Mouse (Mus musculus): Measurements from ENCODE around the gene Exoc3l. TPM values are rescaled to one million over a fixed set of nuclear protein-coding genes. Genes with fewer than 3 reads are reported as not detected.
"Not testable (repeated sequence)": the region's sequence is repeated elsewhere in the genome, so short reads cannot be mapped to it uniquely, and the experiment has no call there.

Exoc3l gene
- total RNA-seq, 2 experiments from 2014 or later, result 3.4 to 3.7 TPM

DNA sequence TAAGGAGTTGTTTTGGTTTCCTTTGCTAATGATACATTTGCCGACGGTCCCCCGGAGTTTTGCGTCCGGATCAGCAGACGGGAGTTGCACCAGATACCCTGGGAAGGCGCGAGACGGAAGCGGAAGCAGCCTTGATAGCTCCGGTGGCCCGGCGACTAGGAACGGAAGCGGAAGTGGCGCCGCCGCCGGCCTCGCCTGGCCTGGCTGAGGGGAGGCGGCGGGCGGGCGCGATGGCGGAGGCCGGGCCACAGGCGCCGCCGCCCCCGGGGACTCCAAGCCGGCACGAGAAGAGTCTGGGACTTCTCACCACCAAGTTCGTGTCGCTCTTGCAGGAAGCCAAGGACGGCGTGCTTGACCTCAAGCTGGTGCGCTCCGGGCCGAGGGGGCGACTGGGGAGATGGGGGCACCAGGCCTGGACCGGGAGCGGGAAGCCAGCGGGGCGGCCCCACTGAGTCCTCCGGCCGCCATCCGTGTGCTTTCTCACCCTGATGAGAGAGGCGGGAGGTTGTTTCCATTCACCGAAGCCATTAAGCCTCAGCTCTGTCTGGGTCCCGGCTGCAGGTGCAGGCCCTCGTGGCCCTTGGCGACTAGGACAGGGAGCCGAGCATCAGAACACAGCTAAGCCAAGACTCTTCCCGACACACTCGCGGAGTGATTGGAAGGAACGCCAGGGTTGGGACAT, 1.8 kb upstream of the Exoc3l start, which contains the start of gene E2f4:
Gene E2f4 (plus strand): TSS at position 153 of the 682 bp plus-strand sequence.
- peak; percentile 95 for DNase-seq
- intact Hi-C loops (cut with DNase I; ENCODE audit: low total_unique reads), result no loop called here

DNA sequence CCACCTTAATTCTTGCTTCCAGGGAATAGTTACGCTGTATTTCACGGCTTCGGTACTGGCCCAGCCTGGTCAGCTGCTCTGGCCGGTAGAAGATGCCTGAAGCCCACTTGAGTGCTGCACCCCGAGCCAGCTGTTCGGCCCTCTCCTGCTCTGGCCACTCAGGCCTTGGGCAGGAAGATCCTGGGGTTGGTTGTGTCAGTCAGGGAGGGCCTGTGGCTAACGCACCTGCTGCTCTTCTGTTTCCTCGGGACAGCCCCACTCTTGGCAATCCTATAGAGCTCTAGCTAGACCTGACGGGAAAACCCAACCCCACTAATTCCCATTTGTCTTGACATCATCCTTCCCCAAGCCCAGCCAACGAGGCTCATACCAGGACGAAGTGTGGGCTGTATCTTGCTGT, 645 bp downstream of the Exoc3l start:
- intact Hi-C loops (cut with DNase I; ENCODE audit: low total_unique reads), result no loop called here
- DNase-seq, result no peak

DNA sequence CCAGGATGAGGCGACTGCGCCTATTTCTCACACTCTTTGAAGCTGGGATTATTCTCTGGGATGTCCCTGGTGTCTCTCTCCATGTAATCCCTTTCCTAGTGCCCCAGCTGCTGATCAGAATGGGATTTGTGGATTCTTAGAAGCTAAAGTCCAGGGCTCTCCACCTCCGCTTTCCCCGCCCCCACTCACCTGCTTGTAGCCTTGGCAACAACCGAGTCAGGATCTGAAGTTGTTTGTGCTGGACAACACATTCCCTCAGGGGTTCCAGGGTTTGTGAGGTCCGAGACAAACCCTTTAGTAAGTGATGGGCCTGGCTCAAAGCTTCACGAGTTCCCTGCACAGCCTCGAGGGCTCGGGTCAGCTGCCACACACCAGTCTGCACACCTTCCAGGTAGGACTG, 1.1 kb downstream of the Exoc3l start:
- intact Hi-C loops (cut with DNase I; ENCODE audit: low total_unique reads), result no loop called here

DNA sequence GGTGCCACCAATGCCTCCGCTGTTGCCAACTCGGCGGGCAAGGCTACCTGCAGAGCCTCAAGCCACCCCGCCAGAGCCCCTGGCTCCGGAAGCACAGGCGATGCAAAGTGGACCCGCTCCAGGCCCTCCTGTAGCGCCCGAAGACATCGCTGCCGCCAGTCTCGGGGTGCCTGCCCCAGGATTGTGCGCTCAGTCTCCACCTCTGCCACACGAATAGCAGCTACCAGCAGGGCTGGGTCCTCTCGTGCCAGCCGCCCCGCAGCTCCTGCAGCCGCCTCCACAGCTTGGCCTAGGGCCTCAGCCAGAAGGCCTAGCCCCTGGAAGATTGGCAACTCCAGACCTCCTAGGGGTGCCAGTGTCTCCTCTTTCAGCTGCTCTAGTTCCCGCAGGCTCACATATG, 2.5 kb downstream of the Exoc3l start:
- intact Hi-C loops (cut with DNase I; ENCODE audit: low total_unique reads), result no loop called here
- DNase-seq, result no peak

More for the DNA sequence above, 1.1 kb downstream of the Exoc3l start:
- no peak for DNase-seq

DNA sequence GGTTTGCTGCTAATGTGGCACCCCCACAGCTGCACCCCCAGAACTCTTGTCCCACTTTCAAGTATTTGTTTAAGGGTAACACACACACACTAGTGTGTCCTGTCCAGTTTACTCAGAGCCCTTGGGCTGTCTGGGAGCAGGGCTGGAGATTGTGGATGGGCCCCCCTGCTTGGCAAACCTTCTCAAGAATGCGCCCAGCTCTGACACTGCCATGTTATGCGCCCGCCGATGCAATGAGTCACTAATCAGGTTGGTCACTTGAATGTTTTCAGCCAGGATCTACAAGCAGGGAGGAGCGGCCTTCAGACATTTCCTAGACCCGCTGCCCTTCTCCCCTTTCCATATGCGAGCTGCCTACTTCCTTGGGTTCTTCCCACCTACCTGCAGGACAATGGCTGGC, 3.4 kb downstream of the Exoc3l start:
- intact Hi-C loops (cut with DNase I; ENCODE audit: low total_unique reads), result no loop called here
- no peak for DNase-seq

DNA sequence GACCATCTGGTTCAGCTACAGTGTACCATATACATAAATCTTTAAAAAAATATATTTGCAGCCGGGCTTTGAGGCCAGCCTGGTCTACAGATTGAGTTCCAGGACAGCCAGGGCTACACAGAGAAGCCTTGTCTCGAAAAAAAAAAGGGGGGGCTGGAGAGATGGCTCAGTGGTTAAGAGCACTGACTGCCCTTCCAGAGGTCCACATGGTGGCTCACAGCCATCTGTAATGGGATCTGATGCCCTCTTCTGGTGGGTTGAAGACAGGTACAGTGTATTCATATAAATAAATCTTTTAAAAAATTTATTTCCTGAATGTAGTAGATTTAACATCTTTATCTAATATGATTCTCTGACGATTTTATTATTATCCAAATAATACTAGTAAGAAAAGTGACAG, 4.1 kb downstream of the Exoc3l start:
- DNase-seq; intact Hi-C loops (cut with DNase I; ENCODE audit: low total_unique reads): not testable (repeated sequence)

DNA sequence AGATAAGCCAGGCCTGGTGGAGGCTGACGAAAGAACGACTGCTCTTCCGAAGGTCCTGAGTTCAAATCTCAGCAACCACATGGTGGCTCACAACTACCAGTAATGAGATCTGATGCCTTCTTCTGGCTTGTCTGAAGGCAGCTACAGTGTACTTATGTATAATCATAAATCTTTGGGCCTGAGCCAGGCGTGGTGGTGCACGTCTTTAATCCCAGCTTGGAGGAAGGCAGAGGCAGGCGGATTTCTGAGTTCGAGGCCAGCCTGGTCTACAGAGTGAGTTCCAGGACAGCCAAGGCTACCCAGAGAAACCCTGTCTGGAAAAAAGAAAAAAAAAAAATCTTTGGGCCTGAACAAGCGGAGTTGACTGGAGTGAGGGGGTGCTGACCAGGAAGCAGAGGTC, 4.5 kb downstream of the Exoc3l start:
- DNase-seq; intact Hi-C loops (cut with DNase I; ENCODE audit: low total_unique reads): not testable (repeated sequence)

DNA sequence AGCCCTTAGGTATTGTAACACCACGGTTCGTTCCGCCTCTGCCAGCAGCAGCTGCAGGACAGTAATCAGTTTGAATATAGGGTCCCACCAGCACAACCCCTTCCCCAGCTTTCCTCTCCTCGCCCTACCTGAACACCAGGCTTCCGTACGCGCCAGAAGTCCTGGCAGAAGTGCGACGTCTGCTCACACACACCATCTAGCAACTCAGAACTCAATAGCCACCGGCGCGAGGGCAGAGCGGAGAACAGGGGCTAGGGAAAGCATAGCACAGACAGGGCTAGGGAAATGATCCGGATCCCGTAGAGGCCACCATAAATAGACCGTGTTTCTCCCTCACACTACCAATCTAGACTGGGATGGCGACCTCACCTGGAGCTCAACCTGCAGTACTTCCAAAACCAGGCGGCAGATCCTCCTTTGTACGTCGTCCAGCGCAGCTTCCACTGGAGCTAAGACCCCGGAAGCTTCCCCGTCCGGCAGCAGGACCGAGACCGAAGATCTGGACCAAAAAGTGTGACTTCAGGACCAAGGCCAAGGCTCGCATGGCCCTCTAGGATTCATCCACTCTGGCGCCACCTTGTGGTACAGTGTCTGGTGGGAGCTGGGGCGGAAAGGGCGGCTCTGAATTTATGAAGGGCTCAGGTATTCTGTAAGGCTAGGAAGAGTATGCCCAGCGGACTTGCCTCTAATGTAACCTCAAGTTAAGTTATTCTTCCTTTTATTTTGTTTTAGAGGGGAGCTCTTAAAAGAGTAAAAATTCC, 5.2 kb downstream of the Exoc3l start:
- intact Hi-C loops (cut with DNase I; ENCODE audit: low total_unique reads), result no loop called here
- DNase-seq, result peak; percentile 92

DNA sequence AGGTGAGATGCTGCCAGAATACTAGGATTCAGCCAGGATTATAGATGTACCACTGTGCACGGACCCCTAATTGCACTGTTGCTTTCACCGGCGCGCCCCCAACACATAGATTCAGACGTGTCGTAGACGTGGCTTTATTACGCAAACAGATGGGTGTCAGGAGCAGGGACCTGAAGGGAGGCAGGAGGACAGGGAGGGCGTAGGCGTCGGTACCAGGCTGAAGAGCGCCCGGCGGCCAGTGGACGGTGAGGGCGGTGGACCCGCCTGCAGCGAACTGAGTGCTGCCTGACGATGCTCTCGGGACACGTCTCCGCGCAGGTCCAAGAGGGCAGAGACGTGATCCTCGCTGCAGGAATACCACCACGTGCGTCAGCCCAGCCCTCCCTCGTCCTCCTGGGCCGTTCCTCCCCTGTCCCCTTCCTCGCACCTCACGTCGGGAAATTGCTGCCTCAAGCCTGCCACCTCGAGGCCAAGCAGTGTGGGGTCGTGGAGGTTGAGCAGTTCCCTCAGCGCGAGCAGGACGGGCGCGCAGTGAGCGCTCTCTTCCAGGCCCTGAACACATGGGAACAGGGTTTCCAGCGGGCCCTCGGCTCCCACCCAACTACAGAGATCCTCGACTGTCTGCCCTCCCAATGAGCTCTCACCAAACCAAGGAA, 6.0 kb downstream of the Exoc3l start, which contains the start of gene 4931428F04Rik:
Gene 4931428F04Rik (minus strand): TSS at position 60 of the 656 bp plus-strand sequence.
- DNase-seq, result peak; percentile 58
- intact Hi-C loops (cut with DNase I; ENCODE audit: low total_unique reads), result no loop called here

DNA sequence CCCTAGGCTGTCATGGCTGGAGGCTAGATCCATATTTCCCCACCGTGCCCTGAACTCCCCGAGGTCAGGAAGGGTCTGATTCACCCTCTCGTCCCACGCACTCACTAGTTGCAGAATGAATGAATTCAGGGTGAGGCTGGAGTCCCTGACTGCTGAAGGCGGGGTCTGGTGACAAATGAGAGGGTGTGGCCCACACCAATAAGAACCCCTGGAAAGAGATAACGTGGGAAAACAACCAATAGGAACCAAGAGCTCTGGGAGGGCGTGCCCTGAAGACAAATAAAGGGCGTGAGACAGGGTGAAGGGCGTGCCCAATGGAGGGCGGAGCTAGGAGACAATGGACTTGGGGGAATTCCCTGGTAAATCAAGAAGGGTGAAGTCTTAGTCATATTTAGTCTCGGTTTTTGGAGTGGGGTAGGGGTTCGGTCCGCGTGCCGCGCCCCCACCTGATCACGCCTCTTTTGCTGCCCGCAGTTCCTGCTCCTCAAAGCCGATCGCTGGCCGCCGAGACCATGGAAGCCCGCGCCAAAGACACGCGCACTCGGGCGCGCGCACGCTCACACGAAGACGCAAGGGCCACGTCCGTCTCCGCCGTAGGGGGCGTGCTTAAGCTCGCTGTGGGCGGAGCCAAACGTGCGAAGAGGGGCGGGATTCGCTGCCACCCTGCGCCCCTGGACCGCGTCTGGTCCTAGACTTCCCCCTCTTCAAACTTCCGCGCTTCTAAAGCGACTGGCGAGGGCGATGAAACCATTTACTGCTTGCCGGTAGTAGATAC, 6.8 kb downstream of the Exoc3l start:
- DNase-seq, result peak; percentile 91
- intact Hi-C loops (cut with DNase I; ENCODE audit: low total_unique reads), result no loop called here

DNA sequence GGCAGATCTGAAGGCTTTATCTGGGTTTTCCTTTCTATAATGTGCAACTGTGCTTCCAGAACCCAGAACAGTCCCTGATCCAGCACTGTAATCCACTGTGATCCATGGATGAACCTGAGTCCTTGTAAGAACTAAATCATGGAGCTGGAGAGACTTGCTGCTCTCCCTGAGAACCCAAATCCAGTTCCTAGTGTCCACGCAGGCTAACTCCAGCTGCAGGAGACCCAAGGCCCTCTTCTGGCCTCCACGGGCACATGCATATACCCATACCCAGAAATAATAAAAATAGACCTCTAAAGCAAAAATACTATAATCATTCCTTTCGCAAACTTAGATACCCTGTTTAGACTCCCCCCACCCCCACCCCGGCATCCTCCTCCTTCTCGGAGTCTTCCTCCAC, 7.7 kb downstream of the Exoc3l start:
- intact Hi-C loops (cut with DNase I; ENCODE audit: low total_unique reads), result no loop called here

DNA sequence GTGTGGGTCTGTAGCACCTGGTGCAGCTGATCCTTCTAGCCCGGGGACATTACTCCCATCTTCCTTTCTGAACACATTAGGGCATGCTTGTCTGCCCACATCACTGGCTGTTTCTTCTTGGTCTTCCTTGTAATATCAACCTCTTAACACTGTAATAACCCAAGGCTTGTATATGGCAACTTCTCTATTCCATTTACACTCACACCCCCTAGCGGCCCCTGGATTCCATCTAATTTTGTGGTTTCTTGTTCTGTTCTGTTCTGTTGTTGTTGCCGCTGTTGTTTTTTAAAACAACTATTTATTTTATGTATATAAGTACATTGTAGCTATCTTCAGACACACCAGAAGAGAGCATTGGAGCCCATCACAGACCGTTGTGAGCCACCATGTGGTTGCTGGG, 9.0 kb downstream of the Exoc3l start:
- intact Hi-C loops (cut with DNase I; ENCODE audit: low total_unique reads), result no loop called here
- no peak for DNase-seq

More for the DNA sequence above, 7.7 kb downstream of the Exoc3l start:
- no peak for DNase-seq

DNA sequence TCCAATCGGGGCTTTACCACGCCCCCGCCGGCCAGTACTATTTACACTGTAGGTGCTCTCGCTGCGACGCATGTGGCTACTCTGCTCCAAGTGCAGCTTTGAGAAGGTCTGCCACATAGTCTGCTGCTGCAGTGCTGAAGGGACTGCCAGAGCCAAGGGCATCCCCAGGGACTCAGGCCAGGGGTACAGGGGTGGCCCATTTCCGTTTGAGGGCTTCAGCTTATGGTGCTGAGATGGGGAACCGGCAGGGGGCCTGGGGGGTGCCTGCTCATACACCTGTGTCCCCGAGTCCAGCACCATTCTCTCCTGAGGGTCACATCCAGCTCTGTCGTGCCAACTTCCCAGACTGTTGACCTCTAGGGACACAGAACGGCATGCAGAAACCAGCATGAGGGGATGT, 10.4 kb downstream of the Exoc3l start:
- intact Hi-C loops (cut with DNase I; ENCODE audit: low total_unique reads), result no loop called here
- no peak for DNase-seq

DNA sequence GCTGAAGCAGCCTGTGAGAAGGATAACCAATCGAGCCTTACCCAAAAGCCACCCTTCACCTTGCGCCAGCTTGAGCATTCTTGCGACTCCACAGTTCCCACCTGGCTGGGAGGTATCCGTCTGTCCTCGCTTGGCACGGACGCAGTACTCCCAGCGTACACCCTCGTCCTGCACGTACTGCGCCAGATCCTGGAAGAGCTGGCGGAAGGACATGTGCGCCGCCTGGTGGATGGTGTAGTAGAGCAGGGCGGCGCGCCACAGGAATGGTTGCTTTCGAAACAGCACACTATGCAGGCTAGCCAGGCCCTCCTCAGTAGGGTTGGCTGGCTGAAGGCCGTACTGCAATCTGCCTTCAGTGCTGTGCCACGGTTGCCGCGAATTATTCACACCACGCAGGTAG, 12.8 kb downstream of the Exoc3l start:
- intact Hi-C loops (cut with DNase I; ENCODE audit: low total_unique reads), result no loop called here
- peak; percentile 57 for DNase-seq

DNA sequence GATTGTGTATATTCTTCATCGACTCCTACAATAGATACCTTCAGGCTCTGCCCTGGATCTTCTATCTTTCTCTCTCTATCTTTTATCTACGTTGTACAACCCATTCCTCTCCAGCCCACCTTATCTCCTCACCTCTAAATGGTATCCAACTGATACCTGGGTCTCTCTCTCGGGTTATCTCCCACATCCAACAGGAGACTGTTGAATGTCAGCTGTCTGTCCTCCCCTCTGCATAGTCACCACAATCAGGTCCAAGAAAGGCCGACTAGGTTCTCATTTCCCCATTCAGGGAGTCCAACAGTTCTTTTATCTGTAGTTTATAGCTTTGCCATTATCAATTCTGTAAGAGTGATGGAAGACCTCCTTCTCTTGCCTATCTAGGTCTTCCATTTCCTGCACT, 13.7 kb downstream of the Exoc3l start:
- no peak for DNase-seq
- intact Hi-C loops (cut with DNase I; ENCODE audit: low total_unique reads), result no loop called here

DNA sequence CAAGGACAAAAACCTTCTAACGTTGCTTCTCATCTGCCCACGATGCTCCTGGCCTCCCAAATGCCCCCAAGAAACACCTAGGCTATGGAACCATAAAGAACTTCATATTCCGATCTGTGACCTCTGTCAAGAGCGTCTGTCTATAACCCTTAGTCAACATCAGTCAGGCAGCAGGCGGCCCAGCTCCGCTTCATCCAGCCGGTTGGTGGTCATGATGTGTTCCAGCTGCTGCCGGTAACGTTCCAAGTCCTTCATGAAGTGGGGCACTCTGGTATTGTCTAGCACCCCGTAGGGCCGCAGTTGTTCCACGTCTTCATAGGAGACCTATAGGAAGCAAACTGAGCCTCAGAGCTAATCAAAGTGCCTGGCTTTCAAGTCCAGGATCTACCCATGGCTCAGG, 14.1 kb downstream of the Exoc3l start:
- DNase-seq, result no peak
- intact Hi-C loops (cut with DNase I; ENCODE audit: low total_unique reads), result no loop called here

DNA sequence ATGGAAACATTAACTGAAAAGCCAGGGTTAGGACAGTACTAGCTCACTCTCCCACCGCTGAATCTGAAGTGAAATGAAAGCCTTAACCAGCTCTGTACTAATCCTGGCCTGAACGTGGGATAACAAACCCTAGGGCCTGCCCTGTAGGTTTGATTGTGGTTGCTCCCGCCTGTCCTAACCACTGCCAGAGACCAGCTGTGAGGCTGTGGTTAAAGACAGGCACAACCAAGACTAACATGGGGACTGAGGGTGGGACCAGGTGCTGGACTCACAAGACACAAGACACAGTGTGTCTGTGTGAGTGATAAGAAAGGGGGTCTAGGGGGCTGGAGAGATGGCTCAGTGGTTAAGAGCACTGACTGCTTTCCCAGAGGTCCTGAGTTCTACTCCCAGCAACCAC, 15.3 kb downstream of the Exoc3l start:
- intact Hi-C loops (cut with DNase I; ENCODE audit: low total_unique reads), result no loop called here
- no peak for DNase-seq

DNA sequence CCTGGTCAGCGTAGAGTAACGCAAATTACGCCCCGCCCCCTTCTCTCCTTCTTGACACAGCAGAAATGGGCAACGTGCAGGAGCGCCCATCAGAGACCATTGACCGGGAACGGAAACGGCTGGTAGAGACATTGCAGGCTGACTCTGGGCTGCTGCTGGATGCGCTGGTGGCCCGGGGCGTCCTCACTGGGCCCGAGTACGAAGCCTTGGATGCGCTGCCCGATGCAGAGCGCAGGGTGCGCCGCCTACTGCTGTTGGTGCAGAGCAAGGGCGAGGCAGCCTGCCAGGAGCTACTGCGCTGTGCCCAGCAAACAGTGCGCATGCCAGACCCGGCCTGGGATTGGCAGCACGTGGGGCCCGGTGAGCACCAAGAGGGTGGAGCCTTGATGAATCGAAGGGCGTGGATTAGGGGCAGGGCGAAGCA, 17.0 kb downstream of the Exoc3l start:
- intact Hi-C loops (cut with DNase I; ENCODE audit: low total_unique reads), result no loop called here
- DNase-seq, result peak; percentile 85

DNA sequence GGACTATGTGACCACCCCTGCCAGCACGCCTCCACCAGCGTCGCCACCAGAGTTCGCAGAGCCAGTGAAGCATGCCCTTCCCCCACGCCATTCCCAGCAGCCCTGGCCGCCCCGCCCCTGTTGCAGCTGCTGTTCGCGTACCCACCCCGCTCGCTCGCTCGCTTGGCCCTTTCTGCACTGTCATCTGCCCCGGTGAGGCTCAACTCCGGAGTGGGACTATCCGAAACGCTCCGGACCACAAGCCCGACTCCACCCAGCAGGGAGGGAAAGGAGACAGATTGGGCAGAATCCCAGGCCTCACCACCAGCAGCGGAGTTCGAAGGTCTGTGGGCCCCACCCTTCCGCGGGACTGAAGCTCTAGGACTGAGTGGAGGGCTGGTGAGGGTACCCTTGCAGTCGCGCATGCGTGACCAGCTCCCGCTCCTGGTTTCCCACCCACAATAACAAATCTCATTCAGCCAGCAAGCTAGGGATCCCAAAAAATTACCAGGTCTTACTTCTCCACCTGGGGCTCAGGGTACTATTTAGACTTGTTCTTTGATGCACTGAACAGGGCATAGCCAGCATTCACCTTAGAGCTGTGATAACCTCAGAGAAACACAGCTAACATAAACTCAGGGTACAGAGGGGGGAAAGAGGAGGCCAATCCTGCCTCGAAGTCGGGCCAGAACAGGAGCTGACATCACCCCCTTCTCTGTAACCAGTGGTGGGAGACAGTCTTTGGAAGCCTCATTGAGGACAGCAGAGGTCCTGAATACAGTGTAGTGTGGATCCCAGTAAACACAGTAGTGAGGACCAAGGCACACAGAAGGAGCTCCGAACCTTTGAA, 19.4 kb downstream of the Exoc3l start:
- intact Hi-C loops (cut with DNase I; ENCODE audit: low total_unique reads), result no loop called here
- DNase-seq, result peak; percentile 80

Measured in gastrocnemius, postnatal 14 days (tissue).